Mouse (Mus musculus) liver, embryonic 14.5 days (tissue): ENCODE data around the gene 2900026A02Rik. TPM values are rescaled to one million over a fixed set of nuclear protein-coding genes. Genes with fewer than 3 reads are reported as not detected.
A peak's percentile ranks its signal among the peaks of the same experiment; 100 is the strongest.

Experiments used
- ATAC-seq: fragments of 200-750 bp; cut with Nextera tagmentation; 2 replicates; pipeline ENCODE4 v1.8.0; 2017; ENCODE audit warnings: moderate number of reproducible peaks, mild to moderate bottlenecking, moderate library complexity; ENCODE audit not compliant: insufficient read depth
- DNase-seq, 3 experiments: peaks; one replicate each; pipeline ENCODE4 v3.0.0-alpha.2; 2012 to 2013; ENCODE audit warnings: low read depth in 3 of 3, low spot score in 3 of 3
- H3K27ac ChIP-seq: fragments of 300-500 bp; sonication (generic); 2 replicates; pipeline ENCODE4 v1.5.1; 2014; ENCODE audit warnings: moderate library complexity, mild to moderate bottlenecking, control low read depth, inconsistent platforms
- H3K27me3 ChIP-seq: fragments of 300-500 bp; sonication (generic); 2 replicates; pipeline ENCODE4 v1.6.1; 2014; ENCODE audit warnings: mild to moderate bottlenecking, low read length, moderate library complexity; ENCODE audit not compliant: control insufficient read depth, insufficient read depth
- H3K36me3 ChIP-seq: fragments of 300-500 bp; sonication (generic); replicated peaks from 2 replicates; pipeline ENCODE4 v1.6.1; 2014; ENCODE audit warnings: low read depth; ENCODE audit not compliant: control insufficient read depth, insufficient read depth
- H3K4me1 ChIP-seq, 2 experiments: fragments of 200-500 bp in 1 of 2; fragments of 300-500 bp in 1 of 2; sonication (generic) in 1 of 2; replicated peaks; 2 replicates each; pipeline ENCODE4 v1.6.1; 2012 to 2014; ENCODE audit warnings: antibody characterized with exemption in 1 of 2, inconsistent platforms in 1 of 2, low read length in 1 of 2; ENCODE audit not compliant: control insufficient read depth in 2 of 2, insufficient read depth in 2 of 2
- H3K4me2 ChIP-seq: fragments of 300-500 bp; sonication (generic); 2 replicates; pipeline ENCODE4 v1.6.1; 2014; ENCODE audit warnings: low read depth, mild to moderate bottlenecking, control low read depth, moderate library complexity
- H3K4me3 ChIP-seq, 2 experiments: fragments of 200-500 bp in 1 of 2; fragments of 300-500 bp in 1 of 2; sonication (generic) in 1 of 2; 2 replicates each; pipeline ENCODE4 v1.5.1; 2012 to 2014; ENCODE audit warnings: low read depth in 2 of 2, low read length in 2 of 2, mild to moderate bottlenecking in 2 of 2, control low read depth in 1 of 2, inconsistent platforms in 1 of 2, moderate library complexity in 1 of 2; ENCODE audit not compliant: insufficient read depth in 1 of 2
- H3K9ac ChIP-seq: fragments of 300-500 bp; sonication (generic); replicated peaks from 2 replicates; pipeline ENCODE4 v1.6.1; 2014; ENCODE audit warnings: mild to moderate bottlenecking, control low read depth, moderate library complexity
- H3K9me3 ChIP-seq: fragments of 300-500 bp; sonication (generic); 2 replicates; pipeline ENCODE4 v1.6.1; 2016; ENCODE audit warnings: low read length, mixed read lengths; ENCODE audit not compliant: control insufficient read depth
- CTCF ChIP-seq: IDR thresholded peaks from 2 replicates; pipeline ENCODE4 v1.5.1; 2016; ENCODE audit warnings: antibody characterized with exemption, low read depth, control low read depth
- EP300 ChIP-seq: IDR thresholded peaks from 2 replicates; pipeline ENCODE4 v1.6.1; 2016; ENCODE audit warnings: antibody characterized with exemption, low read depth
- WGBS: fragments of 180-500 bp; shearing (Covaris S2); extraction: QIAGEN DNeasy Blood & Tissue Kit; methylation state at CpG from one replicate; pipeline ENCODE4 v1.1.7; 2014; ENCODE audit not compliant: insufficient replicate concordance; 5-methylcytosine and 5-hydroxymethylcytosine counted together
- polyA plus RNA-seq, 2 experiments: library from polyadenylated mRNA; depleted of rRNA in 1 of 2; stranded (reverse) in 1 of 2; unstranded in 1 of 2; fragments of >200 nt; fragmentation: Nextera tagmentation in 1 of 2; extraction: Ambion mirVana in 1 of 2; gene quantifications; 2 replicates each; pipeline versions ENCODE4 v1.2.1 to v1.2.3; 2012 to 2014

2900026A02Rik gene
- polyA plus RNA-seq, 2 experiments = 0.63 to 1.1 TPM

GRCm38 (mm10) chr5:113082356-113083168 is 138.5 kb downstream of the 2900026A02Rik start:
- Histone ChIP-seq H3K4me1 (no peaks in the 10 kb centered on the region), H3K9me3 (no peaks in the 10 kb centered on the region), H3K27ac (no peak overlapping the region), H3K36me3 (no peaks in the 10 kb centered on the region), H3K9ac (no peak overlapping the region), H3K27me3 (no peaks in the 10 kb centered on the region), H3K4me3 (no peak overlapping the region), H3K4me2 (no peak overlapping the region)
- DNase-seq = no peak
- ATAC-seq = no peak
- no peak for TF ChIP-seq EP300
- no peak for TF ChIP-seq CTCF
- 45% methylated on average over 19 of the region's 19 CpGs for WGBS

- WGBS = 63% methylated on average over 8 of the region's 8 CpGs
- Histone ChIP-seq H3K4me2 (no peak within 1 kb of the TSS), H3K4me1 (no peaks in the 10 kb centered on the region), H3K9me3 (no peaks in the 10 kb centered on the region), H3K27ac (no peak within 1 kb of the TSS), H3K36me3 (no peaks in the 10 kb centered on the region), H3K27me3 (no peaks in the 10 kb centered on the region), H3K4me3 (no peak within 1 kb of the TSS), H3K9ac (no peak within 1 kb of the TSS)
- DNase-seq (no peak), ATAC-seq (no peak)
- TF ChIP-seq EP300 (no peak), CTCF (no peak)
Observed at GRCm38 (mm10) chr5:113081439-113081838, 139.6 kb downstream of the 2900026A02Rik start, which contains the start of gene Crybb3. Gene Crybb3, minus strand, starts transcription at chr5:113081584.

GRCm38 (mm10) chr5:113081020-113081419 is 140.0 kb downstream of the 2900026A02Rik start:
- Histone ChIP-seq H3K4me3 (no peak overlapping the region), H3K27me3 (no peaks in the 10 kb centered on the region), H3K9me3 (no peaks in the 10 kb centered on the region), H3K36me3 (no peaks in the 10 kb centered on the region), H3K9ac (no peak overlapping the region), H3K27ac (no peak overlapping the region), H3K4me1 (no peaks in the 10 kb centered on the region), H3K4me2 (no peak overlapping the region)
- 61% methylated on average over 9 of the region's 9 CpGs for WGBS
- no peak for DNase-seq
- TF ChIP-seq EP300 = no peak
- no peak for TF ChIP-seq CTCF
- no peak for ATAC-seq

- Histone ChIP-seq H3K36me3 (no peaks in the 10 kb centered on the region), H3K9ac (no peak overlapping the region), H3K27ac (no peak overlapping the region), H3K4me1 (no peaks in the 10 kb centered on the region), H3K4me3 (no peak overlapping the region), H3K4me2 (no peak overlapping the region), H3K27me3 (no peaks in the 10 kb centered on the region), H3K9me3 (no peaks in the 10 kb centered on the region)
- DNase-seq (no peak), ATAC-seq (no peak)
- TF ChIP-seq EP300 (no peak), CTCF (peak; percentile 63)
- WGBS = 24% methylated on average over 21 of the region's 21 CpGs
Observed at GRCm38 (mm10) chr5:113079783-113080182, 141.3 kb downstream of the 2900026A02Rik start.

- Histone ChIP-seq H3K36me3 (no peaks in the 10 kb centered on the region), H3K27ac (no peak overlapping the region), H3K4me1 (no peaks in the 10 kb centered on the region), H3K4me2 (no peak overlapping the region), H3K9ac (no peak overlapping the region), H3K9me3 (no peaks in the 10 kb centered on the region), H3K27me3 (no peaks in the 10 kb centered on the region), H3K4me3 (no peak overlapping the region)
- WGBS = 49% methylated on average over 5 of the region's 5 CpGs
- DNase-seq = peak in 1 of 3 experiments; percentile 10
- peak; percentile 81 for TF ChIP-seq CTCF
- TF ChIP-seq EP300 = no peak
- ATAC-seq = no peak
Observed at GRCm38 (mm10) chr5:113078686-113079085, 142.3 kb downstream of the 2900026A02Rik start.
